Mouse (Mus musculus) forebrain, embryonic 16.5 days (tissue): Measurements from ENCODE around the gene Fgf2. TPM values are rescaled to one million over a fixed set of nuclear protein-coding genes. Genes with fewer than 3 reads are reported as not detected.

ENCODE experiments used
- ATAC-seq: fragments of 200-750 bp; cut with Nextera tagmentation; 2 replicates; pipeline ENCODE4 v1.8.0; 2017; ENCODE audit warnings: mild to moderate bottlenecking, moderate library complexity
- H3K27ac ChIP-seq: fragments of 300-500 bp; sonication (generic); 2 replicates; pipeline ENCODE4 v1.5.1; 2014; ENCODE audit warnings: low read length, control low read depth
- H3K27me3 ChIP-seq: fragments of 300-500 bp; sonication (generic); replicated peaks from 2 replicates; pipeline ENCODE4 v1.6.1; 2014; ENCODE audit warnings: low read length; ENCODE audit not compliant: control insufficient read depth, insufficient read depth
- H3K36me3 ChIP-seq: fragments of 300-500 bp; sonication (generic); 2 replicates; pipeline ENCODE4 v1.6.1; 2014; ENCODE audit not compliant: control insufficient read depth, insufficient read depth
- H3K4me1 ChIP-seq: fragments of 300-500 bp; sonication (generic); replicated peaks from 2 replicates; pipeline ENCODE4 v1.6.1; 2014; ENCODE audit warnings: low read length; ENCODE audit not compliant: control insufficient read depth, insufficient read depth
- H3K4me2 ChIP-seq: fragments of 300-500 bp; sonication (generic); 2 replicates; pipeline ENCODE4 v1.6.1; 2014; ENCODE audit warnings: mild to moderate bottlenecking, low read length, control low read depth
- H3K4me3 ChIP-seq: fragments of 300-500 bp; sonication (generic); replicated peaks from 2 replicates; pipeline ENCODE4 v1.5.1; 2014; ENCODE audit warnings: mild to moderate bottlenecking, low read length, control low read depth
- H3K9ac ChIP-seq: fragments of 300-500 bp; sonication (generic); replicated peaks from 2 replicates; pipeline ENCODE4 v1.6.1; 2014; ENCODE audit warnings: low read depth, low read length, control low read depth
- H3K9me3 ChIP-seq: fragments of 300-500 bp; sonication (generic); 2 replicates; pipeline ENCODE4 v1.6.1; 2016; ENCODE audit warnings: low read length; ENCODE audit not compliant: control insufficient read depth
- WGBS: fragments of 180-500 bp; shearing (Covaris S2); extraction: QIAGEN DNeasy Blood & Tissue Kit; methylation state at CpG from one replicate; pipeline ENCODE4 v1.1.7; 2014; 5-methylcytosine and 5-hydroxymethylcytosine counted together
- polyA plus RNA-seq: library from polyadenylated mRNA; unstranded; fragments of >200 nt; fragmentation: Nextera tagmentation; extraction: Ambion mirVana; gene quantifications from 2 replicates; pipeline ENCODE4 v1.2.1, GENCODE M21; 2015

Fgf2 gene
- polyA plus RNA-seq, 1 experiment from 2014 or later, result 0.39 TPM

- Histone ChIP-seq H3K36me3 (0 out of 2 replicates have a peak, but pooled peaks cover 2% of the 10 kb centered on the region), H3K4me3 (no peak overlapping the region), H3K27ac (no peak overlapping the region), H3K9me3 (no peaks in the 10 kb centered on the region), H3K4me2 (no peak overlapping the region), H3K27me3 (no peaks in the 10 kb centered on the region), H3K9ac (no peak overlapping the region), H3K4me1 (no peaks in the 10 kb centered on the region)
- WGBS, result 57% methylated on average over 3 of the region's 3 CpGs
- ATAC-seq, result peak; percentile 33; the same call in 1 of the 2 replicates
Observed at GRCm38 (mm10) chr3:37324310-37324709, 23.8 kb upstream of the Fgf2 start.

GRCm38 (mm10) chr3:37325317-37326112, 22.6 kb upstream of the Fgf2 start:
- H3K4me3 ChIP-seq, result no peak overlapping the region
- ATAC-seq, result no peak
- WGBS, result 89% methylated on average over 5 of the region's 5 CpGs
- no peaks in the 10 kb centered on the region for H3K9me3 ChIP-seq
- no peak overlapping the region for H3K27ac ChIP-seq
- H3K27me3 ChIP-seq, result no peaks in the 10 kb centered on the region
- H3K4me2 ChIP-seq, result no peak overlapping the region
- H3K36me3 ChIP-seq, result no peaks in the 10 kb centered on the region
- H3K4me1 ChIP-seq, result no peaks in the 10 kb centered on the region
- H3K9ac ChIP-seq, result no peak overlapping the region

- H3K4me1 ChIP-seq, result no peaks in the 10 kb centered on the region
- no peak overlapping the region for H3K27ac ChIP-seq
- WGBS, result 95% methylated on average over 3 of the region's 3 CpGs
- H3K4me3 ChIP-seq, result no peak overlapping the region
- H3K4me2 ChIP-seq, result no peak overlapping the region
- no peaks in the 10 kb centered on the region for H3K36me3 ChIP-seq
- H3K27me3 ChIP-seq, result no peaks in the 10 kb centered on the region
- no peaks in the 10 kb centered on the region for H3K9me3 ChIP-seq
- no peak overlapping the region for H3K9ac ChIP-seq
- ATAC-seq, result no peak
Observed at GRCm38 (mm10) chr3:37326627-37327026, 21.5 kb upstream of the Fgf2 start.

- Histone ChIP-seq H3K4me3 (no peak overlapping the region), H3K36me3 (no peaks in the 10 kb centered on the region), H3K4me1 (no peaks in the 10 kb centered on the region), H3K9ac (no peak overlapping the region), H3K9me3 (no peaks in the 10 kb centered on the region), H3K4me2 (no peak overlapping the region), H3K27ac (no peak overlapping the region), H3K27me3 (no peaks in the 10 kb centered on the region)
- ATAC-seq, result no peak
- 81% methylated on average over 2 of the region's 2 CpGs for WGBS
Observed at GRCm38 (mm10) chr3:37328489-37328888, 19.7 kb upstream of the Fgf2 start.

GRCm38 (mm10) chr3:37329963-37330362, 18.2 kb upstream of the Fgf2 start:
- no peak overlapping the region for H3K4me2 ChIP-seq
- H3K27me3 ChIP-seq, result no peaks in the 10 kb centered on the region
- no peak overlapping the region for H3K4me3 ChIP-seq
- no peak overlapping the region for H3K9ac ChIP-seq
- no peak for ATAC-seq
- no peaks in the 10 kb centered on the region for H3K36me3 ChIP-seq
- H3K9me3 ChIP-seq, result no peaks in the 10 kb centered on the region
- 98% methylated on average over 1 of the region's 1 CpGs for WGBS
- no peaks in the 10 kb centered on the region for H3K4me1 ChIP-seq
- H3K27ac ChIP-seq, result no peak overlapping the region

- H3K4me3 ChIP-seq, result no peak overlapping the region
- WGBS, result 70% methylated on average over 6 of the region's 6 CpGs
- no peak for ATAC-seq
Observed at GRCm38 (mm10) chr3:37331999-37332449, 16.1 kb upstream of the Fgf2 start.

GRCm38 (mm10) chr3:37334053-37334452, 14.1 kb upstream of the Fgf2 start:
- H3K27ac ChIP-seq, result no peak overlapping the region
- ATAC-seq, result no peak
- H3K4me1 ChIP-seq, result no peaks in the 10 kb centered on the region
- no peak overlapping the region for H3K9ac ChIP-seq
- no peaks in the 10 kb centered on the region for H3K27me3 ChIP-seq
- no peak overlapping the region for H3K4me2 ChIP-seq
- H3K36me3 ChIP-seq, result no peaks in the 10 kb centered on the region
- 95% methylated on average over 4 of the region's 4 CpGs for WGBS
- no peaks in the 10 kb centered on the region for H3K9me3 ChIP-seq
- no peak overlapping the region for H3K4me3 ChIP-seq

More at GRCm38 (mm10) chr3:37331999-37332449, 16.1 kb upstream of the Fgf2 start:
- Histone ChIP-seq H3K27ac (no peak overlapping the region), H3K27me3 (no peaks in the 10 kb centered on the region), H3K4me2 (no peak overlapping the region), H3K36me3 (no peaks in the 10 kb centered on the region), H3K9ac (no peak overlapping the region), H3K4me1 (no peaks in the 10 kb centered on the region), H3K9me3 (no peaks in the 10 kb centered on the region)

GRCm38 (mm10) chr3:37341110-37341509, 7.0 kb upstream of the Fgf2 start:
- Histone ChIP-seq H3K4me1 (no peaks in the 10 kb centered on the region), H3K36me3 (no peaks in the 10 kb centered on the region), H3K27ac (no peak overlapping the region), H3K9me3 (no peaks in the 10 kb centered on the region), H3K27me3 (no peaks in the 10 kb centered on the region), H3K4me3 (no peak overlapping the region), H3K9ac (no peak overlapping the region), H3K4me2 (no peak overlapping the region)
- 61% methylated on average over 5 of the region's 5 CpGs for WGBS
- no peak for ATAC-seq

GRCm38 (mm10) chr3:37342811-37343210, 5.3 kb upstream of the Fgf2 start:
- 84% methylated on average over 5 of the region's 5 CpGs for WGBS
- H3K4me3 ChIP-seq, result no peak overlapping the region

More at GRCm38 (mm10) chr3:37342811-37343210, 5.3 kb upstream of the Fgf2 start:
- Histone ChIP-seq H3K9me3 (no peaks in the 10 kb centered on the region), H3K27me3 (0 out of 2 replicates have a peak, but pooled peaks cover 8% of the 10 kb centered on the region), H3K4me2 (no peak overlapping the region), H3K4me1 (peaks cover 2% of the 10 kb centered on the region; the same call in 1 of the 2 replicates), H3K36me3 (no peaks in the 10 kb centered on the region), H3K9ac (no peak overlapping the region), H3K27ac (no peak overlapping the region)
- ATAC-seq, result no peak
